Mouse (Mus musculus): ENCODE results near the gene Acat3. TPM values are rescaled to one million over a fixed set of nuclear protein-coding genes. Genes with fewer than 3 reads are reported as not detected.

The Acat3 gene
- total RNA-seq, 2 experiments from 2014 or later = not detected

- no peak for DNase-seq
- intact Hi-C loops (cut with DNase I) = loop anchor here (5.0 kb wide), 1 partner anchor 56 kb away; no protein-coding TSS in a partner anchor
These were observed 59.2 kb downstream of the Acat3 start for GRCm38 (mm10) chr17:12881216-12881615.

GRCm38 (mm10) chr17:12880178-12880577 lies 60.2 kb downstream of the Acat3 start:
- DNase-seq = peak; percentile 70 to 73
- intact Hi-C loops (cut with DNase I) = loop anchor here (1.0 to 5.0 kb wide), 2 partner anchors 57 to 116 kb away; no protein-coding TSS in a partner anchor

- DNase-seq = no peak
- intact Hi-C loops (cut with DNase I) = no loop called here
These were observed 64.7 kb downstream of the Acat3 start, which contains the start of gene Mrgprh for GRCm38 (mm10) chr17:12875734-12876133. Gene Mrgprh (plus strand): TSS chr17:12876034.

Other genes starting within 250 kb of the Acat3 start
- gene Igf2r, start 170.9 kb downstream of the Acat3 start, total RNA-seq (2021) = 10 to 100 TPM; 41.0 to 42.8 TPM
- under 1 TPM; 0.22 to 0.54 TPM for gene Mas1, start 72.5 kb downstream of the Acat3 start, total RNA-seq (2021)
- 1 to 10 TPM; 2.1 to 4.1 TPM for gene Mrgprh, start 64.6 kb downstream of the Acat3 start, total RNA-seq (2021)
- not detected for gene Pnldc1, start 30.4 kb downstream of the Acat3 start, total RNA-seq (2021)
- gene Tcp1, start 24.9 kb downstream of the Acat3 start, total RNA-seq (2021) = 100 to 1,000 TPM; 149 to 172 TPM
- gene Mrpl18, start 24.3 kb downstream of the Acat3 start, total RNA-seq (2021) = 100 to 1,000 TPM in 1 of 2 experiments, 10 to 100 TPM in 1; 92.4 to 107 TPM
- 1 to 10 TPM; 3.5 to 4.3 TPM for gene Acat2, start 20.1 kb upstream of the Acat3 start, total RNA-seq (2021)
- 10 to 100 TPM; 22.4 to 25.6 TPM for gene Wtap, start 53.6 kb upstream of the Acat3 start, total RNA-seq (2021)
- gene Sod2, start 66.2 kb upstream of the Acat3 start, total RNA-seq (2021) = 100 to 1,000 TPM; 433 to 444 TPM
- not detected for gene Gpr31b, start 111.7 kb upstream of the Acat3 start, total RNA-seq (2021)
- gene Tcp10b, start 120.5 kb upstream of the Acat3 start, total RNA-seq (2021) = under 1 TPM; 0.32 to 0.74 TPM
- gene Unc93a, start 191.2 kb upstream of the Acat3 start, total RNA-seq (2021) = not detected